Mouse (Mus musculus): ENCODE measurements around the gene Tnnc1. TPM values are rescaled to one million over a fixed set of nuclear protein-coding genes. Genes with fewer than 3 reads are reported as not detected.

The Tnnc1 gene
- polyA plus RNA-seq, 1 experiment, result 6.3 TPM

DNA sequence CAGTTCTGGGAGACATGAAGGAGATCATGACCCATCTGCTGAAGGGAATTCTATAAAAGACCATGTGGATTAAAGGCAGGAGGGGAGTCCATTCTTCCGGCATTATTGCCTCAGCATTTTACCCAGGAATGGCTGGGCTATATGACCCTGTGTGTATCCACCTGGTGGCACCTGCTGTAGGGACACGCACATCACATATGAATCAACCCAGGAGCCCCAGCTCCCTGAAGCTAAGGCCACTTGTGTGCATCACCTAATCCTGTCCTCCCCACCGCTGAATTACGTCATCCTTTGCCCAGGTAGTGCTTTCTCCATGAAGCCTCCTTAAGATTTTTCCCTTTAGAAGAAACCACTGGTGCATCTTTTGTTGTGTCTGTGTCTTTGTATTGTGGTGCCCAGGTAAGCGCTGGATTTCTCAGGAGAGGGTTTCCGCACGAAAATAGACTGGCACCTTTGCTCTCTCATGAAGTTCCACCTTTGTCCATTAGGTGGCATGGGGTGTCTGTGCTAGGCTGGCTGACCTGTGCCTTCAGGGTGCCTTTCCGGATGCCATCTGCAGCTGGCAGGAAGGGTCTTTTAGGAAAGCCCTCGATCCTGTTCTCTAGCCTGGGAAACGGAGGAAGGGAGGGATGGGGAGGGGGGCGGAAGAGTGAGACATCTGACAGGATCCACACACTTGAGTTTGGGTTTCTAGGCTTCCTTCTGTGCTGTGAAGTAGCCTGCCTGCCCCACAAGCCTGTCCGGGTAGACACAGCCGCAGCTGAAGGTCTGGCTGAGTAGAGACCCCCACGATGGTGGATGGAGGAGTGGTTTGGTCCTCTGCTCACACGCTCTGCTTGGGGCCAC is 7.3 kb downstream of the Tnnc1 start:
- peak; percentile 75 for DNase-seq (ENCODE audit: low read depth)
- no peak for TF ChIP-seq POLR2A (IDR thresholded peaks at IDR 0.05; ENCODE audit: borderline replicate concordance, extremely low read depth, insufficient read depth, insufficient read length, poor library complexity, severe bottlenecking)
- TF ChIP-seq CTCF (IDR thresholded peaks at IDR 0.05; ENCODE audit: borderline replicate concordance, extremely low read depth, insufficient read depth, insufficient read length), result peak; percentile 91

DNA sequence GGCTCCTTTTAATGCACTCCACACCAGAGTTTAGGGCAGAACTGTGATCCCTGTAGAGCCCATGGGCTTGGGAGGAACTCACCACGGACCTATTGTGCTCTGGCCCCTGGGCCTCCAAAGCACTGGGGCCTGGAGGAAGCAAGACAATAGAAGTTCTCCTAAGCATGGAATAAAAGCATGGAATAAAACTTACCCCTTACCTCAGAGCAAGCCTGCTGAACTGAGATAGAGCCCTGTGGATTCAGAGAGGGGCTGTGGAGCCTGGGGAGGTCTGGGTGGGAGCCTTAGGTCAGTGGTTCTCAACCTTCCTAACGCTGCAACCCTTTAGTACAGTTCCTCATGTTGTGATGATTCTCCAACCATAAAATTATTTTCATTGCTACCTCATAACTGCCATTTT is 8.7 kb downstream of the Tnnc1 start, which contains the start of gene Nisch:
Gene Nisch (minus strand): TSS at position 101 of the 400 bp plus-strand sequence.
- TF ChIP-seq CTCF (IDR thresholded peaks at IDR 0.05; ENCODE audit: borderline replicate concordance, extremely low read depth, insufficient read depth, insufficient read length) (no peak), POLR2A (IDR thresholded peaks at IDR 0.05; ENCODE audit: borderline replicate concordance, extremely low read depth, insufficient read depth, insufficient read length, poor library complexity, severe bottlenecking) (no peak)
- no peak for DNase-seq (ENCODE audit: low read depth)

DNA sequence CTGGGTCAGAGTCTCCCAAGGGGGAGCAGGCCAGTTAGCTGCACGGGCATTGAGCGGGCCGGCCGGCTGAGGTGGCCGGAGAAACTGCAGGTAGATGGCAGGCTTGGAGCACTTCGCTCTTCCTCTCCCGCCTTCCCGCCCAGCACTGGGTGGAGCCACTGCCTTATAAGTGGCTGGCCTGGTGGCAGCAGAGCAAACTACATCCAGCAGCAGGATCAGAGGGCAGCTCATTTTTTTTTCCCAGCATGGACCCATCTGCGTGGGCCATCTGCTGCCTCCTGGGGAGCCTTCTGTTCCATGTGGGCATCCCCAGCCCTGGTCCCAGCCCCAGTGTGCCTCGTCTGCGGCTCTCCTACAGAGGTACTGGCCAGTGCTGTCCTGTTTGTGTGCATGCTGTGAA is 9.6 kb downstream of the Tnnc1 start, which contains the start of gene Sema3g:
Gene Sema3g (plus strand): TSS at position 195 of the 400 bp plus-strand sequence.
- TF ChIP-seq CTCF (IDR thresholded peaks at IDR 0.05; ENCODE audit: borderline replicate concordance, extremely low read depth, insufficient read depth, insufficient read length) (peak; percentile 50), POLR2A (IDR thresholded peaks at IDR 0.05; ENCODE audit: borderline replicate concordance, extremely low read depth, insufficient read depth, insufficient read length, poor library complexity, severe bottlenecking) (no peak)
- peak; percentile 64 for DNase-seq (ENCODE audit: low read depth)

DNA sequence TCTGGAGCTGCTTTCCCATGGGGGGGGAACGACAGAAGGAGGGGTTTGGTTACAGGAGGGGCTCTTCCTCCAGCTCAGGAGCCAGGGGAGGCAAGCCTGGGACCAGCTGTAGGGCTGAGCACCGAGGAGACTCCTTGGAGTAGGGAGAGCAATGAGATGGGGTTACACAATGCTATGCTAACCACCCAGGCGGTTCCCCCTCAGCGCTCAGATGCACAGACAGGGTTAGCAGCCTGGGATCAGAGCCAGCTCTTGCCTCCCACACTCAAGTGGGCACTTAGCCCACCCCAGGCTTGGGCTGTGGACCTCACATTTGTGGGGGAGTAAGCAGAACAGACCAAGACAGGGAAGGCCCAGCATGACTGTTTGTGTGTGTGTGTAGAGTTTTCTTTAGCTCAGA is 18.9 kb downstream of the Tnnc1 start:
- peak; percentile 70 for DNase-seq (ENCODE audit: low read depth)
- TF ChIP-seq CTCF (IDR thresholded peaks at IDR 0.05; ENCODE audit: borderline replicate concordance, extremely low read depth, insufficient read depth, insufficient read length) (no peak), POLR2A (IDR thresholded peaks at IDR 0.05; ENCODE audit: borderline replicate concordance, extremely low read depth, insufficient read depth, insufficient read length, poor library complexity, severe bottlenecking) (no peak)

DNA sequence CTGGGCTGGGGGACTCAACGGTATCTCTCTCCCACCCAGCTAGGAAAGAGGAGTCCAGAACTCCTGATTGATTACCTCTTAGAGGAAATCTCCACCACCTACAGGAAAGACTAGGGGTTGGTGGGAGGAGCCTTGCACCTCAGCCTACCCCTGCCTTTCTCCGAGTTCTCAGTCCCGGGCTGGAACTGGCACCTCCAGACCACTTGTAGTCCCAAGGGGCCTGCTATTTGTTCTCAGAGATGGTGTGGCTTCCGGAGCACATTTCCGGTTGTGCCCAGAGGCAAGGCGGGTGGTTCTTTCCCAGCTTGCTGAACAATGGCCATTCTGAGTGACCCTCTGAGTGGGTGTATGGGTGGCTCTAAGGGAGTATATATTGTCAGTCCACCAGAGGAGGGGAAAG is 20.1 kb downstream of the Tnnc1 start:
- no peak for TF ChIP-seq CTCF (IDR thresholded peaks at IDR 0.05; ENCODE audit: borderline replicate concordance, extremely low read depth, insufficient read depth, insufficient read length)
- no peak for TF ChIP-seq POLR2A (IDR thresholded peaks at IDR 0.05; ENCODE audit: borderline replicate concordance, extremely low read depth, insufficient read depth, insufficient read length, poor library complexity, severe bottlenecking)
- no peak for DNase-seq (ENCODE audit: low read depth)

DNA sequence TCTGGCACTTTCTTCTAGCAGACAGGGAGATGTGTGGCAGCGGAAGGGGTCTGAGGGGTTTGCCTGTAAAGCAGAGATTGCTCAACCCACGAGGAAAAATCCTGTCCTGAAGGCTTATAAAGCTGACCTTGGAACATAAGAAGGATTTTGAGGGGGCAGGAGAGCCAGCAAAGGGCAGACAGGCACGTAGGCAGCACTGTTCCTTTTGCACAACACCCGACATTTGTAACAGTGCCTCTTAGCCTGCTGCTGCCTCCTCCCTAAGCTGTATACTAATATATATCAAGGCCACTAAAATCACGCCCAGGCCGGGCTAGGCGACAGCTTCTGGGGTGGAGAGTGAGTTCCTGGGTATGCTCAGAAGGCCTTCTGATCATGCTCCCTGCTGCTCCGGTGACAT is 22.3 kb downstream of the Tnnc1 start:
- no peak for DNase-seq (ENCODE audit: low read depth)
- no peak for TF ChIP-seq CTCF (IDR thresholded peaks at IDR 0.05; ENCODE audit: borderline replicate concordance, extremely low read depth, insufficient read depth, insufficient read length)
- no peak for TF ChIP-seq POLR2A (IDR thresholded peaks at IDR 0.05; ENCODE audit: borderline replicate concordance, extremely low read depth, insufficient read depth, insufficient read length, poor library complexity, severe bottlenecking)

DNA sequence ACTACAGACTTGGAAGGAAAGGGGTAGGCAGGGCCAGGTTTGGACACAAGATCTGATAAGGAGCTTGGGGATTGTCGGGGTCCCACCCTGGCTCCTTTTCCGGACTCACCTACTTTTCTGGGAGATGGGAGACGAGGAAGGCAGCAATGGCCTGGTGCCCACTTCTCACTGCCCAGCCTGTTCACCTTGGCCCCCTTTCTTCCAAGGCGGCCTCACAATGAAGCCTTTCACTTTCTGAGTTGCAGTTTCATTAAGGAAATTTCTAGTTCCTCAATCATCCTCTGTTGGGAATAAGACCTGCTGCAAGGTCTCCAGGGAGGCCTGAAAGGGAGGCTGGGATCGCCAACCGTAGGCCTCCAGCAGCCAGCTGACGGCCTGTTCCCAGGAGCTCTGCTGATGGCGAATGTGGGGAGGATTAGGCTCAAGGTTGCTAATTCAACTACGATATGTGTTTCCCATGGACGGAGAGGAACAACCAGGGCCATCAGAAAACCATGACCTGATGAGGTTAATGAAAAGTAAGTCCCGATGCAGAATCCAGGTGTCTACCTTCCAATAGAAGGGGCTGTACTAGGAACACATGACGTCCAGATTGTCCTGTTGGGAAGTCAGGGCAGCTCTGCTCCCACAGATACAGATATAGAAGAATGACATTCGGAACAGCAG is 24.4 kb downstream of the Tnnc1 start:
- no peak for TF ChIP-seq CTCF (IDR thresholded peaks at IDR 0.05; ENCODE audit: borderline replicate concordance, extremely low read depth, insufficient read depth, insufficient read length)
- TF ChIP-seq POLR2A (IDR thresholded peaks at IDR 0.05; ENCODE audit: borderline replicate concordance, extremely low read depth, insufficient read depth, insufficient read length, poor library complexity, severe bottlenecking), result no peak
- no peak for DNase-seq (ENCODE audit: low read depth)

DNA sequence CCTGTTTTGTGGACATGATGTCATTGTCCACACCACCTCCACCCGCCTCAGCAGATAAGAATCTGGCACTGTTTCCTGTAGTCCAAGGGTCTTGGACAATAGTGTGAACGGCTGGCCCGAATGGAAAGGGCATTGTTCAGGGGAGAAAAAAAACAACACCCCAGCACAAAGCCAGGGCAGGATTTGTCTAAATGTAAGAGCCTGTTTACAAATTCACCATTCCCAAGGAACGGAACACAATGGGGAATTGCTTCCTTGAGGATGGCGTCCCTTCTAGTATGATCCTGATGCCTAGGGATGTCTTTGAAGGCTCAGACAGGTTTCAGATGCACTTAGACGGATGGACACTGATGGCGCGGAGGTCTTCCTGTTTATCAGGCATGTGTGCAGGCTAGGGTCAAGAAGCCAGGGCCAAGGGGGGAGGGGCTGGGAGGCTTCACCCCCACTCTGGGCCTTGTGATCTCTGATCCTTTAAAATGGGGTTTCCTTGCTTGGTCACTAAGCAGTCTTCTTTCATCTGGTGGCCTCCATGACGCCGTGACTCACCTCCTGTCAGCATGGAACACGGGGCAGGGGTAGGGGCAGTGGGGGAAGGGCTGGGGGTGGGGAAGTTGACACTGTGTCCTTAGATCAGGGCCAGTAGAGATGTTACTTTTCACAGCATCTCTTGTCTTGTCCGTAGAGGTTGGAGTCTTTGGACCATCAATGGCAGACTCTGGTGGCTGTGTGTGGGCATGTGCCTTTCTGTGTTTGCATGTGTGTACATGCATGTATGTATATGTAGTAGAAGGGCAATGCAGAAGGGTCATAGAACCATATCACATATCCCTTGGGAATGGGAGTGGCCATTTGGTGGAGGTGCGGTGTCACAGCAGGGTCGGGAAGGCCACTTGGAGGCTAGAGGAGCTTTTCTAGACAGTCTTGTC is 25.2 kb downstream of the Tnnc1 start:
- TF ChIP-seq CTCF (IDR thresholded peaks at IDR 0.05; ENCODE audit: borderline replicate concordance, extremely low read depth, insufficient read depth, insufficient read length) (no peak), POLR2A (IDR thresholded peaks at IDR 0.05; ENCODE audit: borderline replicate concordance, extremely low read depth, insufficient read depth, insufficient read length, poor library complexity, severe bottlenecking) (no peak)
- peak; percentile 4 for DNase-seq (ENCODE audit: low read depth)

DNA sequence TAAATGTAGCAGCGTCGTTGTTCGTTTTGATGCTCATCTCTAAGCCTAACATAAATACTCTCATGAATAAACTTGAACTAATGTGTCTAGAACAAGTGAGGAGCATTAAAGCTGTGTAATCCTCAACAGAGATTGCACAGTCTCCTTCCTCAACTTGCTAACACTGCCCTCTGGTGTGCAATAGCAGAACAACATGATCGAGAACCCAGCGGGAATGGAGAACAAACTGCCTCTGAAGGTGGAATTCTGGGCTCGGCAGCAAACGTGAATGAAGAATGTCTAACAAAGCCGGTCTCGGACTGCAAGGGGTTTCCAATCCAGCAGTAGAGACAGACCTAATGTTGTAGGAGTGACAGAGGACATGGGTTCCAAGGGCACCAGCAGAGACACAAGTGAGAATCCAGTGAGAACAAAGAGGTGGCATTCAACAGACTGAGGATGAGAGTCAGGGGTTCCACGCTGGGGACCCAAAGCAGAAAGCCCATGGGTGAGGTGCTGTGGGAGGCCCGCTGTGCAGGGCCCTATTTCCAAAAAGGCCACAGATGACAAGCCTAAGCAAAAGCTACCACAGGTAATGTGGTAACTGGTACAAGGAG is 26.0 kb downstream of the Tnnc1 start:
- DNase-seq (ENCODE audit: low read depth), result peak; percentile 88
- TF ChIP-seq POLR2A (IDR thresholded peaks at IDR 0.05; ENCODE audit: borderline replicate concordance, extremely low read depth, insufficient read depth, insufficient read length, poor library complexity, severe bottlenecking) (no peak), CTCF (IDR thresholded peaks at IDR 0.05; ENCODE audit: borderline replicate concordance, extremely low read depth, insufficient read depth, insufficient read length) (peak; percentile 87)

- DNase-seq (ENCODE audit: low read depth), result no peak
- TF ChIP-seq CTCF (IDR thresholded peaks at IDR 0.05; ENCODE audit: borderline replicate concordance, extremely low read depth, insufficient read depth, insufficient read length) (no peak), POLR2A (IDR thresholded peaks at IDR 0.05; ENCODE audit: borderline replicate concordance, extremely low read depth, insufficient read depth, insufficient read length, poor library complexity, severe bottlenecking) (no peak)
Observed at GRCm38 (mm10) chr14:31237101-31237882, 29.2 kb downstream of the Tnnc1 start.
